Mouse (Mus musculus) urinary bladder, postnatal 10 days (tissue): ENCODE data around the gene Adgrg5.

Source experiments
- DNase-seq: peaks from one replicate; pipeline ENCODE4 v3.0.0; 2022; ENCODE audit warnings: low spot score

Gene Adgrg5

DNA sequence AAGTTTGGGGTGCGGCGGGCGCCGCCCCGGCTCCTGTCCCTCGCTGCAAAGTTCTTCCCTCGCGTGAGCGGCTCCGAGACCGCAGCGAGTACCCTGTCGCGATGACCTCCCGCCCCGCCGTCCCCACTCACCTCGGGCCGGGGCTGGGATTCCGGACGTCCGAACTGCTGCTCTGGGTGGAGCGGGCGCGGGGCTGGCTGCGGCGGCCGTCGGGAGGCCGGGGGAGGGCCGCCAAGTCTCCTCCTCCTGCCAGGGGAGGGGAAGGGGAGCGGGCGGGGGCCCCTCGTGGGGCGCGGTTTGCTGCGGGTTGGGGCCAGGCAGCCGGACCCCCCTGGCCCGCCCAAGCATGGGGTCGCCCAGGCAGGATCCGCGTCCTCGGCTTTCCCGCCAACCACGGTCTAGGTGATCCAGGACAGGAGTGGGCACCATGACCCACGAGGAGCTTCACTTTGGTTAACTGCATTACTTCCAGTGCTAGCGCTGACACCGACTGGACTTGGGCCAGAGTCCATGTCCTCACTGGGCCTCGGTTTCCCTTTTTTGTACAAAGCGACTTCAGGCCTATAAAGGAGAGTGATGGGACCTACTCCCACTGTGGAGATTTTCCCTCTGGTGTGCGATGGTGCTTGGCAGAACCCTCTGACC is 5.5 kb upstream of the Adgrg5 start, which contains the start of gene Ccdc102a:
TSS of gene Ccdc102a (minus strand) at position 248 of the 645 bp plus-strand sequence.
- DNase-seq = no peak

DNA sequence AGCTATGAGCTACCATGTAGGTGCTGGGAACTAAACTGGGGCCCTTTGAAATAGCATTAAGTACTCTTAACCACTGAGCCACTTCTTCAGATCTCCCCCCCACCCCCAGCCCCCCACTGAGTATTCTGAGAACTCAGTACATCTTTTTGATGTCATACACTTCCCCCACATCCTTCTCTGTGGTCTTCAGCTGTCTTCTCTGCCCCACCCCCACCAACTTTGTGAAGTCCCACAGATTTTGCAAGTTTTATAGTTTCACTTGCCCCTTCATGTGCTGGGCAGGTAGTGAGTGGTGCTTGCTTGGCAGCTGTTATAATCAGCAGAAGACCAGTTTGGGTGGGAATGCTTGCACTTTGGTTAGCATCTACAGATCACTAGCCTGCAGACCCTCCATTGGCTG is 4.2 kb upstream of the Adgrg5 start:
- no peak for DNase-seq

DNA sequence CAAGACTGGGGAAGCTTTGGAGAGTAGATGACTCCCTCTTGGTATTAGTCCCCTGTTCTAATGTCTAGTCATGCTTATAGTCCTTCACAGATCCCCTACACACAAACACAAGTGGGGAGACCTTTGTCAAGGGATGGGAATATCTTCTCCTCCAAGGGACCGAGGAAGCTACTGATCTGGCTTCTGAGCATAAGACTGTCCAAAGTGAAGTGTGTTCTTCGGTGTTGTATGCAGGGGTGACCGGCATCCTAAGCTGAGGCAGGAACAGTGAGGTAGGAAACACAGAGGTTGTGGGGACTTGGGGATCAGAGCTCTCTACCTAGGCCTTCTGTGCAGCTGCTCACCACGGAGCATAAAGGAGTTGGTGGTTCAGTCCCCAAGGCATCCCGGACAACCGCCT is 1.3 kb upstream of the Adgrg5 start:
- no peak for DNase-seq

DNA sequence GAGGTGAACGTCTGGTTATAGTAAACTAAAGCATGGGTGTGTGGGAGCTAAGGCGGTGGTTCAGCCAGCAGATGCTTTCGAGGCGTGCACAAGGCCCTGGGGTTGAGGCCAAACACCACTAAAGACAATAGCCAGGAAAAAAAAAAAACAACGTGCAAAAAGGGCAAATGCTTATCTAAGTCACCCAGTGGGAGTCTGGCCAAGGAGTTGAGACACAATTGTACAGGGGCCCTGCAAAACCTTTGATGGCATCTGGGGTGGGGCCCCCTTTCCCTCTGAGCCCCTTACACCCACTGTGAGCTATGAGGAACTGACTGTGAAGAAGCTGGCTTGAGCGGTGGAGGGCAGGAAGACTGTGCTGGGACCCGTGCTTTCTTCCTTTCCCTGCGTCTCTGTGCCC is 892 bp upstream of the Adgrg5 start:
- DNase-seq = no peak

DNA sequence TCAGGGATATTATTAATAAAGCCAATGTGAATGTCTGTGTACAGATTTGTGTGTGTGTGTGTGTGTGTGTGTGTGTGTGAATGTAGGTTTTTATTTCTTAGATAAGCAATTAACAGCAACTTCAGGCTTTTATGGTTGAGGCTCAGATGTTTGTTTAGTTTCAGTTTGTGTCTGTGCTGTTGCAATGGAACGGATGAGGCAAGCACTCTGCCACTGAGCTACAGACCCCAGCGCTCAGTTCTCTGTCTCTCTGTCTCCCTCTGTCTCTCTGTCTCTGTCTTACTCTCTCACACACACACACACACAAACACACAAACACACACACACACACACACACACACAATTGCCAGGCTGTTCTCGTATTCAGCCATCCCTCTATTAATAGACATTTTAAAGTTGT is 4.7 kb downstream of the Adgrg5 start:
- no peak for DNase-seq

DNA sequence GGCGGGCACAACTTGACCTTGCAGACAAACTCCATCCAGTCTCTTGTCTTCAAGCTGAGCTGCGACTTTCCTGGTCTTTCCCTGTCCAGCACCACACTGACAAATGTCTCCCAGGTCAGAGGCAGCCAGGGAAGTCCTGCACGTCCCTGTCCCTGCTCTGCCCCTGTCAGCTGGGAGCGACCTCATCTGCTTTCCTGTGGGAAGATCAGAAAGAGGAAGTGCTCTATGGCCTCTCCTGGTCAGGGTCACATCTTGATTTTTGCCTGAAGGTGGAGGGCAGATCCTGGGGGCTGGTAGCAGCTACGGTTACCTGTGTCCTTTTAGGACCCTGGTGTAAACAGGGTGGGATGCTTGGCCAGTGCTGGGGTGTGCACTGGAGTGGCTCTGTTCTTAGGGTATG is 10.4 kb downstream of the Adgrg5 start:
- no peak for DNase-seq

DNA sequence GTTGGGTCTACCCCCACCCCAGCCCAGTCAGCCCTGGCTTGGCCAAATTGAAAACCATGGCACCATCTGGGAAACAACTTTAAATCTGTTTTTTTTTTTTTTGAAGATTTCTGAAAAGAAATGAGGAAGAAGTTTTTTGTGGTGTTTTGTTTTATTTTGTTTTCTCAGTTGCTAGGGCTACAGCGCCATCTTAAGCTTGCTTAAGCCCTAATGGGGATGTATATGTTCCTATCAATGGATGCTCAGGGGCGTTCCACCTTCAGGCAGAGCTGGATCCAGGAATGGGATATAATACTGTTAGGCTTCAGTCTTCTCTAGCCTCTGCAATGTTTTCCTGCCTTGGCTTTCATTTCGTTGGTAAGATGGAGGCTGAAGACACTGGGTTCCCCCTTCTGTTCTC is 11.7 kb downstream of the Adgrg5 start:
- no peak for DNase-seq

DNA sequence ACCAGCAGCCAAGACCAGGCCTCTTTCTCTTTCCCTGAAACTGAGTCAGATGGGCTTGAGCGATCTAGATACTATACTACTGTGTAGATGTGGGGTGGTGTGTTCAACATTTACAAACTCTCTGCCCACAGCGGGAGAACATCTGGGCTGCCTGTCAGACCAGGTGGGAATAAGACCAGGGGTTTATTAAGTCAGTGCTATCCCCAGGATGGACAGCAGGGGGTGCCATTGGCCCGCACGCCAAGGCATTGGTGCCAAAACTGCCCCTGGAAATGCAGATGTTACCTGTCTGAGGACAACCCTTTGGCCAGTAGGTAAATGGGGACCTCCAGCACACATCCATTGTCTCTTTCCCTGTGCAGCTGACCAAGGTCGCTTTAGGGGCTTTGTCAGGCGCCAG is 19.1 kb downstream of the Adgrg5 start:
- DNase-seq = no peak

DNA sequence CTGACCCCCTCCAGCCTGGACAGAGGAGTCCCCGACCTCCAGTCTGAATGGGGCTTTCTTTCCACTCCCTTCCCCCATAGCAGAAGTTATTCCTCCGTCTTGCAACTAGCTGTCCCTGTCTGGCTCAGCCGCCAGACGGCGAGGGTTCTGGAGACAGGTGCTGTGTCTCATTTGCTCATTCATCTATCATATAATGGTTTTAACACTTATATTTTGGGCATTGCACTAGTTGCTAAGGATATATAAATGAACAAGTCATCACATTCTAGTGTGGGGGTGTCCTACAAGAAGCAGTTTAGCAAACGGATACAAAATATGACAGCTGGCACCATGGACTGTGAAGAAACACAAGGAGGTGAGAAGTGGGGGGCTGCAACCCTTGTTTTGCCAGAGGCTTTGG is 21.7 kb downstream of the Adgrg5 start:
- no peak for DNase-seq

DNA sequence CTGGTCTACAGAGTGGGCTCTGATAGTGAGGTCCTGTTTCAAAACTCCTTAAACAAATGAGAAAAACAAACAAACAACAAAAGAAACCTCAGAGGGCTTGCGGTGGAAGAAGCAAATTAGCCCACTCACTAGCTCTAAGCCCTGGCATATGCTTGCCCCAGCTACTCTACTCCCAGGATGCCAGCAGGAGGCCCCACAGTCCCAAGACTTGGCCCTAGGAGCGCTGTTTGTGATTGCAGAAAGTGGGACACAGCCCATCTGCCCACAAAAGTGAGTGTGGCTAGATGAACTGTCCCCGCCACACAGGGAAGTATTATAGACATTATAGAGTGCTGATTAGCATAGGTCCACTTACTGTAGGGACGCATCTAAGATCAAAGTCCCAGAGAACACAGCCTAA is 24.9 kb downstream of the Adgrg5 start:
- no peak for DNase-seq

DNA sequence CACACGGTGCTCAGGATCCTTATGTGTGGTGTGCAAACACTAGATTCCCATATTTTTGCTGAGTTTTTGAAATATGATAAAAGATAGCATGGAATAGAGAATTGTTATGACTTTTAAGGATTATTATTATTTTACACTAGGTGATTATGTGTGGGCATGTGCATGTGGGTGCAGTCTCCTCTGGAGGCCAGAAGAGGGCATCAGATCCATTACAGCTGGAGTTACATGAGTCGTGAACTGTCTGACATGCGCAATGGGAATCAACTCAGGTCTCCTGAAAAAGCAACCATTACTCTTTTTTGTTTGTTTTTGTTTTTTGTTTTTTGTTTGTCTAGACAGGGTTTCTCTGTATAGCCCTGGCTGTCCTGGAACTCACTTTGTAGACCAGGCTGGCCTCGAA is 25.5 kb downstream of the Adgrg5 start:
- DNase-seq = no peak

DNA sequence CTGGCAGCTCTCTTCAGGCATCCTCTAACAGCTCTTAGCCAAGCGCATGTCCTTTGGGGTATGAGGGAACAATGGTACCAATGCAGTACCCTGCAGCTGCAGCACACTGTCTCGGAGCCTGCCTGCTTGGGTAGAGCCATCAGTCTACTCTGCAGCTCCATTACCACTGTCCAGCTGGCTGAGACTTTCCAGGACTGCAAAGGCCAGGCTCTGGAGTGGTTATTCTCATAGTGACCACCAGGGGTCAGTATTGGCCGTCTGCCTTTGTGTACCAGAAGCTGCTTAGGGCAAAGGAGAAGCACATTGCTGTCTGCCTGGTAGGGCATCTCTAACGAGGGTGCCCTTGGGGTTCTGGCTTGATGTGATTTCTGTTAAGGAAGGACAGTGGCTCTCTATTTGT is 26.6 kb downstream of the Adgrg5 start:
- no peak for DNase-seq

DNA sequence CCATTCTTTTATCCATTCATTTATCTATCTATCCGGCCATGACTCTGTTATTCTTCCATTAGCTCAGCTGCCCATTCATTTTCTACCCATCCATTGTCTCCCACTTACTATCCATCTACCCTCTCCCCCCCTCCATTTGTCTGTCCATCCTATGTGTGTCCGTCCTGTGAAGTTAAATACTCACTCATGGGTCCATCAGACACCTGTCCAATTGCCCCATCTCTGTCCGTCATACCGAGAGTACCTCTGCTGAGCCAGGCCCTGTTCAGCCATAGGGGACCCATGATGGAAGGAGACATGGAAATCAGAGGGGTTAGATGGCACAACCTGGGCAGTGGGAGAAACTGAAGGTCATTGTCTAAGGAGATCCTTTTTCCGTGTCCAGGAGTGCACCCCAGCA is 27.0 kb downstream of the Adgrg5 start:
- no peak for DNase-seq

DNA sequence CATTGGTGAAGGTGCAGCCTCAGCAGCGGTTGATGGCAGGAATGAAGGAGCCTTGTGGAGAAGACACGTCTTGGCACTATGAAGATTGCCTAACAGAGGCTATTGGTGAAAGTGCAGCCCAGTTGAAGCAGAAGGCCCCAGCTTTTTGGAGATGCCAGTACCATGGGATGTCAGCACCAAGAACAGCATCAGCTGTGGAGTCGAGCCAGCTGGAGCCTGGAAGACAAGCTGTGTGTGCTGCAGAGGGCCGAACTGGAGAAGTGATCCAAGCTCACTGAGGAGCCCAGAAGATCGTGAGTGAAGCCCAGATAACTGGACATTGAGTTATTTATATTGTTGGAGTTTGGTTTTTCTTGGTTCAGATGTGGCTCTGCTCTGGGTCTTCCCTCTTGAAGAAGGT is 28.6 kb downstream of the Adgrg5 start:
- no peak for DNase-seq

DNA sequence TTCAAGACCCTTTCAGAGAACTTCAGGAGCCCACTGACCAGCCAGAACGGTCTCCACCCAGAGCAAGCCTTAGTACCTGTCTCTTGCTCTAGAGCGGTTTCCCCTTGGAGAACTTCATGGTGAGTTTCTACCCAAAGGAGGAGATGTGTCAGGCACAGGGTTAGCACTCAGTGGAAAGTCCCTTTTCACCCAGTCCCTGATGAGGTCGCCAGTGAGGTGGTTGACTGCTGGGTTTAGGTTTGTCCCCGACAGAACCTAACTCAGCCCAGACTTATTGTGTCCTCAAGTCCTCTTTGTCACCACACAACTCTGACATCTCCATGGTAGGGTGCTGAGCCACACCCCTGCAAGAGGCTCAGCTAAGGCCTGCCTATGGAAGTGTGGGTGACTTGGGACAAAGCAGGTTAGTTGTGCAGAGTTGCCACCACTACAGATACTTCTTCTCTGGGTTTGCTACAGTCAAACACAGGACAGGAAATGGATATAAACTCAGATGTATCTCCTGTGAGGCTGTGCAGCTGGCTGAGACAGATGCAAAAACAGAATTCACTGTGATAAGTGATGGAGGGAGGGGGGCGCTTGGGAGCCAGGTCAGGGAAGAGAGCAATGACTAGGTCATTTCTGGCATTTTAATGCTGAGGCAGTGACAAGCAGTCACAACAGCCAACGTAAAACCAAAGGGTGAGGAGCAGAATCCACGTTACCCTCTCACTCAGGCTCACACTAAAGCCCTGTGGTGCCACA is 30.3 kb downstream of the Adgrg5 start:
- no peak for DNase-seq

DNA sequence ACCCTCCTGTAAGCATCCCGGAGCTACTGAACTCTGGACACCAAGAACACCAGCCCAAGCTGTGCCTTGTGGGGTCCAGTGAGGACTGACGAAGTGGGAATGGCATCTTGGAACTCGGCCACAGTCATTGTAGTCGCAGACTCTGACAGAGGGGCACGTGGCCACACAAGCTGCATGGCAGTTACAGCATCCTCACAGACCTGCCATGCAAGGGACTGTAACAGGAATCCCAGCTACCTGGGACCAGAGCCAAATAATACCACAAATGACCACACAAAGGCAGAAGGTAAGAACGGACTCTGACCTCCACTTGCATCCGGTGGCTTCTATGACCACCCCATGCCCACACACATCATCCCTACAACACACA is 30.9 kb downstream of the Adgrg5 start:
- no peak for DNase-seq

DNA sequence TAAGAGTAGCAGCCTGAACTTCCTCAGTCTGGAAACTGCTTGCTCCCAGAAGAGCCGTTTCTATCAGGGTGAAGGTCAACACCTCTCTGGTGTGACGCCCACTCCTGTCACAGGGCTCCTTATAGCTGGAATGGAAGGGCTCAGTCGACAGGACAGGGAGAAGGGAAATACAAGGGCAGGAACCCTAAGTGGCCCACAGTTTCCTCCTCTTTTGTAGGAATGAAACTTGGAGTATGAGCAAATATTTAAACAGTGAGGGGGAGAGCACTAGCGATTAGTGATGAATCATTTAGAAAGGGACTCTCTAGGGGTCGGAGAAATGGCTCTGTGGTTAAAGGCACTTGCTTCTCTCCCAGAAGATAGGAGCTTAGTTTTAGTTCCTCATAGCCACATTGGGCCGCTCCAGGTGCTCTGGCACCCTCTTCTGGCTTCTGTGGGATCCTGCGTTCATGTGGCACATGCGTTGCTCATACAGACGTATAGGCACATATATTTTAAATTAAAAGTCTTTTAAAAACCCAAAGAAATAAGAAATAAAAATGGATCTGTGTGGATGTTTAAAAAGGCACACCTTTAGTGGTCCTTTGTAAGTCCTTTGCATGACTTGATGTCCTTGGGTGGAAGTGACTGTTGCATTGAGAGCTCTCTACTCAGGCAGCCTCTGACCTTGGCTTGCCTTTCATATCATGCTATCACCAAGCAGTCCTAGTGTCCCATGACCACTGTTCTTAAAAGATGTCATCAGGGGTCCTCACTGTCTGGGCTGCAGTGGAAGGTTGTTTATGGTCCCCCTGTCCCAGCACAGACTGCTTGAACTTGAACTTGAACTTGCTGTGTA is 31.6 kb downstream of the Adgrg5 start:
- DNase-seq = no peak

DNA sequence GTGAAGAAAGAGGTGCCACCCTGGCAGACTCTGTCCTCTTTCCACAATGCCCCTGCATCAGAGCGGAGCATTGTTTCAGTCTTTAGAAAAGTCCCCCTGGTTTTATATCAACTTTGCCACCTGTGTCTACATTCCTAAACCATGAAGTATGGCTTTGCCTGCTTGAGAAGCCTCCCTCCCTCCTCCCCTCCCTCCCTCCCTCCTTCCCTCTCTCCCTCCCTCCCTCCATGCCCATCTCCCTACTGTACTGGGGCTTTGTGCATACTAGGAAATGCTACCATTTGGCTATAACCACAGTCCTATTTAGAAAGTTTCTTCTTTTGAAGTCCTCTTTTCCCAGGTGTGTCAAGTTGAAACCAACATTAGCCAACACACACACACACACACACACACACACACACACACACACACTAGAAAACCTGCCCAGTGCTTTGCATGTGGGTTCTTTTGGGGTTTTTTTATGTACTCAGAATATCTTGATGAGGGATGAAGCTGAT is 32.6 kb downstream of the Adgrg5 start:
- no peak for DNase-seq

DNA sequence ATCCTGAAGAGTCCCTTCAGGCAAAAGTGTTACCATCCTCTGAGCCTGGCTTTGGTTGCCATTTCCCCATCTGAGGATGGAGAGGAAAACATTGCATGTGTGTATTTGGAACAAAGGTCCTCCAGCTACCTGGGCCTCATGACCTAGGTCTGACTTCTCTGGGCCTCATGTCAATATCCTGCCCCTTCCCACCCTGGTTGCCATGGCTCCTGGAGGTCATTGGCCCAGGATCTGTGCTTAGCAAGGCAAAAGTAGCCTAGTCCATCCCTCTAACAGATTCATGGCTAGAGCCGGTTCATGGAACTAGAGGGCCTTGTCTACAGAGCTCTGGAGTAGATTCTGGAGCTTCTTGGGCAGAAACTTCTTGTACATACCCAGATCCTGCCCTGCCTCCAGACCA is 38.7 kb downstream of the Adgrg5 start:
- DNase-seq = no peak

DNA sequence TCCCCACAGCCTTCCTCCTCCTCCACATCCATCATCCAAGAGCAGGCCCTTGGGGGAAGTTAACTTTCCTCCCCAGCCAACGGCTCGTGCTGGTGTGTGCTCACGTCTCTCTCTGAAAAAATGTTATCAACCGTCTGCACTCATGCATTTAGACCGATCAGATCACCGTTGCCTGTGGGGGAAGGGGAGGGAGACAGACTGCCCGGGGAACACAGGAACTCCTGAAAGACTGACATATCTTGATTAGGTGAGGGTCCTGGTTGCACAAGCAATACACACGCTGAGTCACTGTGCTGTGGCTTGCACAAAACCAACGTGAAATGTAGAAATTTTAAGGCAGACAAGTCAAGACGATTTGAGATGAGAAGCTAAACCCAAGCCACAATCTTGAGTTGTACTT is 41.3 kb downstream of the Adgrg5 start:
- no peak for DNase-seq

DNA sequence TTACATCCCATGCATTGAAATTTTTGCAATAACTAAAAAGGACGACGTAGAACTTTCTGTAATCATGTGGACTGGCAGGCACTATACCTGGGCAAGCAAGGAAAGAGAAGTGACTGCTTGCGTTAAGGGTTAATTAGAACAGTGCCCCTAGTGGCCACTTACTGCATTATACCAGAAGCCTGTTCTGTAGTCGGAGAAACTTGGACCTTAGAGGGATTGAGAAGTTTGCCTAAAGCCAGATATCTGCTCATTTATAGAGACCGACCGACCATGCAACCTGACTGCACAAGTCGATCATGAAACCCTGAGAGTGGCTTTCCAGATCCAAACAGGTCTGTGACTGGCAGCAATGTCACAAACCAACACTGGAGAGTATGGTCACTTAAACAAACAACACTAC is 43.1 kb downstream of the Adgrg5 start:
- DNase-seq = no peak

DNA sequence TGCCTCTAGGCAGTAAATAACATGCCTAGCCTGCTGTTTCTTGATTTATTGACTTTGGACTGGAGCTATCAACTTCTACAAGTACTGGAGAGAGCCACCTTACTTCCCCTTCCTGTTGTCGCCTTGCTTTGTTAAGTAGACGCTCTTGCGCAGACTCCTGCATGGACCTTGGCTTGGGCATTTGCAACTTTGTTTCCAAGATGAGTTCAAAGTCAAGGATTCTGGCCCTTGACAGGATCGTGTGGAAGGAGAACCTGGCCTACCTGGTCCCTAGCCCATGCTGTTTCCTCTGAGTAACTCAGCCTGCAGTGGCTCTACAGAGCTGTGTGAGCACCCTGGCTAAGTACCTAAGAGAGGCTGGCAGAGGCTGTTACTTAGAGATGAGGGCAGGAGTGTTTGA is 43.6 kb downstream of the Adgrg5 start:
- no peak for DNase-seq

DNA sequence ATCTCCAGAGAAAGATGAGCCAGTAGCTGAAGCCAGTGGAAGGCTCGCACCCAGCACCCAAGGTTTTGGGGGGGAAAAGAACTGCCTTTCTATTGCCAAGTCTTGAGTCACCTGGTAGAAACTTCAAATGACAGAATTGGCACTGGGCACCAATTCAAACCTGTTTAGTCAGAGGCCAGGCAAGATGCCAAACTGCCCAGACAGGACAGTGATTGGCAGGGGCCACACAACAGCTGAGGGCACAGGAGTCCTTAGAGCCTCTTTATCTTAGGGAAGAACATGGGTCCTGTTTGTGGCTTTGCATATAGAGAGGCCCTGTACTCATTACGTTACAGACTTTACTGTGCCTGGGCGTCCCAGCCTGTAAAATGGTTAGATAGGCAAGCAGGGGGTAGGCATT is 44.1 kb downstream of the Adgrg5 start:
- no peak for DNase-seq
